Mouse (Mus musculus) ovary, postnatal 36 days (tissue): ENCODE measurements around the gene Rbm33.

Experiments
- DNase-seq: peaks from one replicate; pipeline ENCODE4 v3.0.0; 2022; ENCODE audit warnings: low spot score, mixed read lengths

The Rbm33 gene

GRCm38 (mm10) chr5:28316722-28317245 lies at the start of gene Rbm33:
Gene Rbm33 (plus strand): TSS chr5:28317121.
- peak; percentile 87 for DNase-seq

- DNase-seq: no peak
These were observed 49.3 kb upstream of the Rbm33 start for GRCm38 (mm10) chr5:28267576-28267975.

- no peak for DNase-seq
These were observed 47.4 kb upstream of the Rbm33 start for GRCm38 (mm10) chr5:28269469-28269991.

GRCm38 (mm10) chr5:28272836-28273235 lies 44.1 kb upstream of the Rbm33 start:
- DNase-seq: no peak

- no peak for DNase-seq
These were observed 39.6 kb upstream of the Rbm33 start for GRCm38 (mm10) chr5:28277279-28277678.

- DNase-seq: no peak
These were observed 27.8 kb upstream of the Rbm33 start for GRCm38 (mm10) chr5:28289111-28289510.

GRCm38 (mm10) chr5:28290630-28291029 lies 26.3 kb upstream of the Rbm33 start:
- DNase-seq: no peak

GRCm38 (mm10) chr5:28291118-28291850 lies 25.6 kb upstream of the Rbm33 start:
- DNase-seq: no peak

GRCm38 (mm10) chr5:28292281-28292680 lies 24.6 kb upstream of the Rbm33 start:
- DNase-seq: no peak

- DNase-seq: peak; percentile 80
These were observed 22.9 kb upstream of the Rbm33 start for GRCm38 (mm10) chr5:28293990-28294389.

GRCm38 (mm10) chr5:28298161-28298560 lies 18.8 kb upstream of the Rbm33 start:
- no peak for DNase-seq

GRCm38 (mm10) chr5:28298693-28299092 lies 18.2 kb upstream of the Rbm33 start:
- no peak for DNase-seq

- DNase-seq: no peak
These were observed 17.6 kb upstream of the Rbm33 start for GRCm38 (mm10) chr5:28299346-28299745.

GRCm38 (mm10) chr5:28302671-28303070 lies 14.2 kb upstream of the Rbm33 start:
- no peak for DNase-seq

GRCm38 (mm10) chr5:28304551-28304950 lies 12.4 kb upstream of the Rbm33 start:
- no peak for DNase-seq

GRCm38 (mm10) chr5:28315526-28315925 lies 1.4 kb upstream of the Rbm33 start:
- DNase-seq: no peak

- DNase-seq: no peak
These were observed 685 bp upstream of the Rbm33 start for GRCm38 (mm10) chr5:28316151-28316721.

GRCm38 (mm10) chr5:28317253-28317916 lies 464 bp downstream of the Rbm33 start:
- DNase-seq: no peak

GRCm38 (mm10) chr5:28317917-28318267 lies 971 bp downstream of the Rbm33 start:
- no peak for DNase-seq

- DNase-seq: no peak
These were observed 1.8 kb downstream of the Rbm33 start for GRCm38 (mm10) chr5:28318671-28319070.

GRCm38 (mm10) chr5:28321769-28322168 lies 4.8 kb downstream of the Rbm33 start:
- DNase-seq: no peak

- no peak for DNase-seq
These were observed 5.3 kb downstream of the Rbm33 start for GRCm38 (mm10) chr5:28322189-28322588.

- DNase-seq: no peak
These were observed 6.9 kb downstream of the Rbm33 start for GRCm38 (mm10) chr5:28323822-28324221.
